Mouse (Mus musculus): Measurements from ENCODE around the gene Epha2.

DNA sequence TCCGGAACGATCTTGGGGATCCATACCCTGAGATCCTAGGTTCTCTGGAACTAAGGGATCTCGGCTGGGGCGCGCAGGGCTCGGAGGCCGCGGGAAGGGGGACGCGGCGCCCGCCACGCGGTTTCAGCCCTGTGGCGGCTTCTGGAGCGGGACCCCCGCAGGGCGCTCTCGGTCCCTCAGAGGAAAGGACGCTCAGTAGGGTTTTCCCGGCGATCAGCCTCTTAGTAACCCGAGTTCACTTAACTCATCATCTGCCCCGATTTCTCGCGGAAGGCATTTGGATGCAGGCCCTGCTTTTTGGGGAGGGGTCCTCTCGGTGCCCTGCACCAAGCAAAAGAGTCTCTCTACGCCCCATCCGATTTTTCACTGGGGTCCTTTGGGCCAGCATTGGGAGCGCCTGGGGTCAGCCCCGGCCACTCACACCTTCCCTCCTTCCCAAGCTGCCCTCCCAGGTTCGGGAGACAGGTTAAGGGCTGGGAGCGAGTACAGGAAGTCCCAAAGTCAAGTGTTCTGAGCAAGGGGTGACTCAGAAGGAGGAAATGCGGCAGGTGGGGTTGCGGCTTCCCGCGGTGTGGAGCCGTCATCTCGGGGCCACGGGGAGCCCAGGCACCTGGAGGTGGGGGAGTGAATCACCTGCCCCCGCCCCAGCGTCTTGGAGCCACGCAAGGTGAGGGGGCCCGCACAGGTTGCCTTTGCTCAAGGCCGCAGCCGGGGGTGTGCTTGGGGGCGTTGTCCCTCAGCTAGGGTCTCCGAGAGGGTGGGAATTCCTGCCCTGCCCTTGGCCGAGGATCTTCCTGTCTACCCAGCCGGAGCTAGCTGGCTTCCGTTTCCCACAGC lies 769 bp downstream of the Epha2 start:
- TF ChIP-seq POLR2A (IDR thresholded peaks at IDR 0.05; ENCODE audit: borderline replicate concordance, low read depth, low read length) = no peak
- no peak for TF ChIP-seq CTCF (IDR thresholded peaks at IDR 0.05; ENCODE audit: low read depth, low read length)
